Mouse (Mus musculus) left cerebral cortex, adult 6 months (tissue): ENCODE measurements around the gene Grxcr1. TPM values are rescaled to one million over a fixed set of nuclear protein-coding genes. Genes with fewer than 3 reads are reported as not detected.

ENCODE experiments used
- long read RNA-seq, 2 experiments: library from polyadenylated mRNA; unstranded; transcript quantifications; one replicate each; pipeline ENCODE4 v2.0.0; 2019 to 2020
- polyA plus RNA-seq: library from polyadenylated mRNA; unstranded; fragments of <200 nt; fragmentation: Nextera tagmentation; gene quantifications from 2 replicates; pipeline ENCODE4 v1.2.3, GENCODE M21; 2021

The Grxcr1 gene
- not detected in 2 replicates for polyA plus RNA-seq
- long read RNA-seq, experiment 1, result 0 reads
- long read RNA-seq, experiment 2, result 0 reads

DNA sequence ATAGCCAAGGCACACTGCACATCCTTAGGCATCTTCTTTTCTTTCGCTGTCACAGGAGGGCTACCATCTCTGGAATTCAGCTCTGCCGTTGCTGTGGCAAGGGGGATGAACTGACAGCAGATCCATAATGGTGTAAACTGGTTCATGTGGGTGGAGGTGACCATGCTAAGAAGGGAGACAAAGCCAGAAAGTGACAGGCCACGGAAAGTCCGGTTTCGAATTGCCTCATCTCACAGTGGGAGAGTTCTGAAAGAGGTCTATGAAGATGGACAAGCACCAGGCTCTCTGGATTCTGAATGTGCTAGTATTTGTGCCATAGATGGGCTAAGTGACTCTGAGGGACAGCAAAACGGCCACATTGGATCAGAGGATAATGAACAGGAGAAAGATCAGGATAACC, at the start of gene Grxcr1:
Gene Grxcr1, plus strand, starts transcription at position 92 of the 400 bp plus-strand sequence.

Other genes with a start within 250 kb of the Grxcr1 start
- 30.0 and 36.0 TPM in 2 replicates for gene Atp8a1, start 184.4 kb upstream of the Grxcr1 start, polyA plus RNA-seq
- gene Gm5108, start 90.2 kb upstream of the Grxcr1 start, polyA plus RNA-seq, result not detected in 2 replicates
- gene Gm21905, start 85.4 kb upstream of the Grxcr1 start, polyA plus RNA-seq, result not detected in 2 replicates